Mouse (Mus musculus) limb, embryonic 11.5 days (tissue): ENCODE measurements at regions not wholly inside any gene's neighbourhood (a gene's known extent, or its start where the extent isn't known, plus 50 kb on each side); places are given as distances from the start of the nearest gene placed in this dataset.

ENCODE experiments used
- ATAC-seq: fragments of 200-750 bp; cut with Nextera tagmentation; 2 replicates; pipeline ENCODE4 v1.8.0; 2017; ENCODE audit warnings: low read depth; ENCODE audit not compliant: insufficient number of reproducible peaks, low FRiP score, low TSS enrichment
- DNase-seq: peaks from one replicate; pipeline ENCODE4 v3.0.0-alpha.2; 2015; ENCODE audit warnings: low spot score
- H3K27ac ChIP-seq: fragments of 300-500 bp; sonication (generic); replicated peaks from 2 replicates; pipeline ENCODE4 v1.5.1; 2014; ENCODE audit warnings: low read depth, mild to moderate bottlenecking, low read length
- H3K27me3 ChIP-seq: fragments of 300-500 bp; sonication (generic); 2 replicates; pipeline ENCODE4 v1.6.1; 2014; ENCODE audit warnings: mild to moderate bottlenecking, low read length, mixed read lengths; ENCODE audit not compliant: control insufficient read depth, insufficient read depth
- H3K36me3 ChIP-seq: fragments of 300-500 bp; sonication (generic); 2 replicates; pipeline ENCODE4 v1.6.1; 2014; ENCODE audit warnings: mild to moderate bottlenecking, low read length, moderate library complexity, mixed read lengths; ENCODE audit not compliant: control insufficient read depth, insufficient read depth
- H3K4me1 ChIP-seq: fragments of 300-500 bp; sonication (generic); 2 replicates; pipeline ENCODE4 v1.6.1; 2014; ENCODE audit warnings: low read length, mixed read lengths; ENCODE audit not compliant: control insufficient read depth, insufficient read depth
- H3K4me2 ChIP-seq: fragments of 300-500 bp; sonication (generic); 2 replicates; pipeline ENCODE4 v1.6.1; 2014; ENCODE audit warnings: low read depth, mild to moderate bottlenecking, moderate library complexity; ENCODE audit not compliant: severe bottlenecking
- H3K4me3 ChIP-seq: fragments of 300-500 bp; sonication (generic); 2 replicates; pipeline ENCODE4 v1.5.1; 2014; ENCODE audit warnings: low read depth, low read length
- H3K9ac ChIP-seq: fragments of 300-500 bp; sonication (generic); 2 replicates; pipeline ENCODE4 v1.6.1; 2014; ENCODE audit warnings: mild to moderate bottlenecking, low read length
- H3K9me3 ChIP-seq: fragments of 300-500 bp; sonication (generic); 2 replicates; pipeline ENCODE4 v1.6.1; 2016; ENCODE audit warnings: low read length; ENCODE audit not compliant: control insufficient read depth
- WGBS: fragments of 180-500 bp; shearing (Covaris S2); extraction: QIAGEN DNeasy Blood & Tissue Kit; methylation state at CpG from one replicate; pipeline ENCODE4 v1.1.7; 2014; 5-methylcytosine and 5-hydroxymethylcytosine counted together

DNA sequence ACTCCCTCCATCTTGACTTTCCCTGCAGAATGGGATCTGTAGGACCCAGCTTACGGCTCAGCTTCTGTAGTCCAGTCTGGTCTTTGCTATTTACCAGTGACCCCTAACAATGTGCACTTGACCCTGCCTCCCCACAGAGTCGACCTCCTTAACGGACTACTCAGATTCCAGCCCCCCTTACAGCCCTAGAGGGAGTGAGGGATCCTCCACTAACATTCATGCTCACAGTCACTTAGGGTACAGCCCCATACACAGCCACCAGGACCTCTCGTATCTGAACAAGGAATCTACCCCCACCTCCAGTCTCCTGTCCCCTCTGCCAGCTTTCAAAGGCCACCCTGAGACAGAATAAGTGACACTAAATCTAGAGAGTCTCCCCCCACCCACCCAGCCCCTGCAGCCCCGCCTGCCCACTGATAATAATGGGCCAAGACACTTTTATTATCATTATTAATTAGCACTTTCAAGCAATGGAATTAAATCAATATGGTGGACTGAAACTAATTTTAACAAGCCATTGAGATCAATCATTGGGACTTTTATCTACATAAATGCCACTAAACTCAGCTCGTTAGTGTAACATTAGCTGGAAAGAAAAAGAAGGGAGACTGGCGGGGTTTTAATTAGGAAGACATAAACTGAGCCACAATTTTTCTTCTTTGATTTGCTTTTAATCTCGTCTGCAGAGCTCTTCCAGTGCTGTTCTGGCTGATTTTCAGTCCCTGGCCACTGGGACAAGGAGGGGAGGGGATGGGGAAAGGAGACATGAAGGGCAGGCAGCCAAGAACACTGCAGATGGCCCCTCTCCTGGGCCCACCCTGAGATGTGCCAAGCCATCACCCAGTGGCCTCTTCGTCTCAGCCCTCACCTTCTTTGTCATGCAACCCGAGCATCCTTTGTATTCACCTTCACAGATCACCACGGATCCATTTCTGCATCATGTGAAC lies 258.4 kb upstream of the Zfp703 start:
- peaks cover 7% of the 10 kb centered on the region; the same call in 1 of the 2 replicates for H3K27me3 ChIP-seq
- no peak overlapping the region for H3K4me3 ChIP-seq
- 24% methylated on average over 11 of the region's 11 CpGs for WGBS
- H3K9ac ChIP-seq: no peak overlapping the region
- DNase-seq (no peak), ATAC-seq (no peak)
- no peak overlapping the region for H3K4me2 ChIP-seq
- H3K27ac ChIP-seq: no peak overlapping the region
- H3K36me3 ChIP-seq: no peaks in the 10 kb centered on the region
- H3K9me3 ChIP-seq: no peaks in the 10 kb centered on the region; the same call in 1 of the 2 replicates
- no peaks in the 10 kb centered on the region for H3K4me1 ChIP-seq

DNA sequence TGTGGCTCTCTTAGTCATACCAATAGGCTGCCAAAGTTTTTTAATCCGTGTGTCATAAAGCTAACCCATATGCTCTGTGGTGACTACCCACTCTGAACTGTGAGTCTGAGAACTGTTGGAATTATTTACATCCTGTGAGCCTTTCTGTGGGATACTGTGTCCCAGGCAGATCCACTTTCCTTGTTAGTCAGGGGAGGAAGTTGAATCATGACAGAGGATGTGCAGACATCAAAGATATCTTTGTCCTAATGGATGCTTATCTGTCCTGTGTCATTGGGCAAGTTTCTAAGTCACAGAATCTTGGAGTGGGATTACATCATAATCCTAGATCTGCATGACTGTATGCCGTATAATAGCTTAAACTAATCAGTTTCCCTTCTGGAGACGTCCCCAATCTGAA lies 254.4 kb upstream of the Zfp703 start:
- WGBS: 76% methylated on average over 3 of the region's 3 CpGs
- no peak overlapping the region for H3K27ac ChIP-seq

DNA sequence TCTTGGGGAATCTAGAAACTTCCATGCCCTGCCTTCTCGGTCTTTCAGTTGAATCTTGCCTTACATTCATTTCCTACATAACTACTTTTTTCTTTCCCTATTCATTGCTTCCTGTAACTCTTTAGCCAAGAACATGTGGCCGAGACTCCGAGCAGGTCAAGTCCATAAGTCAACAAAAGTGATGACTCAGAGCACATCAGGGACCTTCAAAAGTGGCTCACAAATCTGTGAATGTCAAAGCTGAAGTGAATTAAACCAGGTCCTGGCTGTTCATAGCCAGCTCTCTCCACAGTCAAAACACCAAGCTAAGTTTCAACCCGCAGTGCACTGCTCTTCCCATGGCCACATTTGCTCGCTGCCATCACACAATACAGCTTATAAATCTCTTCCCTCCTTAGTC lies 252.5 kb upstream of the Zfp703 start:
- 82% methylated on average over 5 of the region's 5 CpGs for WGBS
- H3K4me1 ChIP-seq: no peaks in the 10 kb centered on the region
- H3K27ac ChIP-seq: no peak overlapping the region
- H3K9ac ChIP-seq: no peak overlapping the region
- 0 out of 2 replicates have a peak, but pooled peaks cover 3% of the 10 kb centered on the region for H3K27me3 ChIP-seq
- H3K36me3 ChIP-seq: no peaks in the 10 kb centered on the region
- ATAC-seq: no peak
- no peak overlapping the region for H3K4me2 ChIP-seq
- DNase-seq: no peak
- H3K4me3 ChIP-seq: no peak overlapping the region
- H3K9me3 ChIP-seq: no peaks in the 10 kb centered on the region

More for the DNA sequence above, 254.4 kb upstream of the Zfp703 start:
- Histone ChIP-seq H3K9ac (no peak overlapping the region), H3K36me3 (no peaks in the 10 kb centered on the region), H3K27me3 (peaks cover 5% of the 10 kb centered on the region; the same call in 1 of the 2 replicates), H3K9me3 (no peaks in the 10 kb centered on the region; the same call in 1 of the 2 replicates), H3K4me2 (no peak overlapping the region), H3K4me1 (no peaks in the 10 kb centered on the region), H3K4me3 (no peak overlapping the region)
- no peak for ATAC-seq
- no peak for DNase-seq

DNA sequence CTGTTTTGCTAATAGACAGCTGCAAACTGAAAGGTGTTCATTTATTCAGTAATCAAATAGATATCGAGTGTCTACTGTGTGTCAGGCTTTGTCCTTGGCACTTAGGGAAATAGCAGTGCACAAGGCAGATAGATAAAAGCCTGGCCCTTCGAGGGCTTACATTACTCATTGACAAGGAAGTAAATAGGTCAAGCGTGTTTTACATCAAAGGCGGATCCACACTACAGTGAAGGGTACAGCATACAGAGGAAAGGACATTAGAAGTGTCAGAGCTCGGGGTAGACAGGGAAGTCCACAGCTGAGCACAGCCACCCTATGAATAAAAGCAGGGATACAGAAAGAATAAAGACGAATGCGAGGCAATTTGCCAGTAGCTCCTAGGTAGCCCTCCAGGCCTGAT lies 251.6 kb upstream of the Zfp703 start:
- H3K4me1 ChIP-seq: no peaks in the 10 kb centered on the region
- no peaks in the 10 kb centered on the region for H3K36me3 ChIP-seq
- DNase-seq (no peak), ATAC-seq (no peak)
- H3K9ac ChIP-seq: no peak overlapping the region
- WGBS: 67% methylated on average over 7 of the region's 7 CpGs
- H3K9me3 ChIP-seq: no peaks in the 10 kb centered on the region
- H3K27me3 ChIP-seq: 0 out of 2 replicates have a peak, but pooled peaks cover 1% of the 10 kb centered on the region
- no peak overlapping the region for H3K4me2 ChIP-seq
- no peak overlapping the region for H3K27ac ChIP-seq
- H3K4me3 ChIP-seq: no peak overlapping the region

DNA sequence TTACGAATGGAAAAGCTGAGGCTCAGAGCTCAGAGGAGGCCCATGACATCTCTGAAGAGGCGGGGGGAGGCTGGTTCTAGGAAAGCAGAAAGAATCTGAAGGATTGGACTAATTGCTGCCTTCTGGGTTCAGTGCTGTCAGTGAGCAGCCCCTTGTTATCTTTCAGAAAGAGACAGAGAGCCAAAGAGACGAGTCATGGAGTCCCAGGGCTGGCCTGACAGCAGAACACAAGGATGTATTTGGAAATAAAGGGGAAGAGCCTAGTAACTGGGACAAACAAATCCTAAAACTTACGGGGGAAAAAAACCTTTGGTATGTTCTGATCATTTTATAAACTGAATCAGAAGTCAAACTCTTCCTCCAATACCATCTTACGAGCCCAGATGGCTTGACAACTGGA lies 247.8 kb upstream of the Zfp703 start:
- DNase-seq (no peak), ATAC-seq (no peak)
- Histone ChIP-seq H3K36me3 (no peaks in the 10 kb centered on the region), H3K27me3 (no peaks in the 10 kb centered on the region), H3K4me3 (no peak overlapping the region), H3K4me2 (no peak overlapping the region), H3K4me1 (no peaks in the 10 kb centered on the region), H3K27ac (no peak overlapping the region), H3K9me3 (no peaks in the 10 kb centered on the region), H3K9ac (no peak overlapping the region)
- WGBS: 83% methylated on average over 5 of the region's 5 CpGs

DNA sequence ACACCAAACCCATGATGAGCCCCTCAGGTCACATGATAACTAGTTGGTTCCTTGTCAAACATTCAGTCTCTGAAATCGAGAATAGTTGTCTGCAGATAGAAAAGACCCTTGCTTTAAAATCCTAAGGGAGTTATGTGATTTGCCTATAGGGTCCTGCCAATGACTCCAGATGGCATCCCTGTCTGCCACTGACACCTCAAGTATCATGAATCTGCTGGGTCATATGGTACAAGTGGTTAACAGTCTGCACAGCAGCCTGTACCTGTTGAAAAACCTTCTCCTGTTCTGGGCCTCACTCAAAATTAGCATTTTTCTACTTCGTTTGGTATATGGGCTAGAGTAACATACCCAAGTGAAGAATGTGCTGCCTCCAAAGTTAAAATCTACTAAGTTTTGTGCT lies 246.0 kb upstream of the Zfp703 start:
- ATAC-seq (no peak), DNase-seq (no peak)
- no peak overlapping the region for H3K27ac ChIP-seq
- H3K4me1 ChIP-seq: no peaks in the 10 kb centered on the region
- H3K4me2 ChIP-seq: no peak overlapping the region
- H3K4me3 ChIP-seq: no peak overlapping the region
- H3K27me3 ChIP-seq: no peaks in the 10 kb centered on the region
- WGBS: 89% methylated on average over 2 of the region's 2 CpGs
- H3K9ac ChIP-seq: no peak overlapping the region
- H3K36me3 ChIP-seq: no peaks in the 10 kb centered on the region
- H3K9me3 ChIP-seq: no peaks in the 10 kb centered on the region

GRCm38 (mm10) chr8:26744424-26744823 lies 232.7 kb upstream of the Zfp703 start:
- 85% methylated on average over 3 of the region's 3 CpGs for WGBS
- no peaks in the 10 kb centered on the region for H3K9me3 ChIP-seq

GRCm38 (mm10) chr8:26746811-26747210 lies 230.3 kb upstream of the Zfp703 start:
- Histone ChIP-seq H3K9me3 (no peaks in the 10 kb centered on the region), H3K4me3 (no peak overlapping the region), H3K4me2 (no peak overlapping the region; the same call in 1 of the 2 replicates), H3K27me3 (no peaks in the 10 kb centered on the region; the same call in 1 of the 2 replicates), H3K9ac (no peak overlapping the region), H3K27ac (no peak overlapping the region), H3K36me3 (no peaks in the 10 kb centered on the region), H3K4me1 (peaks cover 12% of the 10 kb centered on the region)
- WGBS: 66% methylated on average over 3 of the region's 3 CpGs
- DNase-seq (no peak), ATAC-seq (no peak)

More at GRCm38 (mm10) chr8:26744424-26744823, 232.7 kb upstream of the Zfp703 start:
- no peak overlapping the region for H3K4me2 ChIP-seq
- no peak overlapping the region for H3K9ac ChIP-seq
- no peak for ATAC-seq
- H3K4me1 ChIP-seq: peaks cover 12% of the 10 kb centered on the region
- DNase-seq: no peak
- no peak overlapping the region for H3K4me3 ChIP-seq
- no peak overlapping the region for H3K27ac ChIP-seq
- no peaks in the 10 kb centered on the region; the same call in 1 of the 2 replicates for H3K27me3 ChIP-seq
- H3K36me3 ChIP-seq: no peaks in the 10 kb centered on the region
